ENCODE assay signal across 8 mouse cellular contexts in genomic region chr17:3115380-3115974, GRCm38 (mm10). TPM values are rescaled to one million over a fixed set of nuclear protein-coding genes. Genes with fewer than 3 reads are reported as not detected.
A peak's percentile ranks its signal among the peaks of the same experiment; 100 is the strongest.
DNase-seq lines count a peak whose midpoint lies in the region; ATAC-seq and TF ChIP-seq lines count a peak whose summit lies in the region.

No protein-coding gene starts in this region.

- DNase-seq in brain, embryonic 14.5 days (ENCODE audit: low read depth) = peak; percentile 77
- DNase-seq in layer of hippocampus, adult 18-20 months (ENCODE audit: low spot score in 2 of 2) = peak; percentile 44 to 48
- DNase-seq in thymus, postnatal 0 days (ENCODE audit: low spot score) = peak; percentile 33

- peak; percentile 58 for ATAC-seq in erythroid progenitor cell, adult 5-6 weeks (replicated peaks; ENCODE audit: low FRiP score, poor library complexity, severe bottlenecking)
- ATAC-seq in heart, embryonic 16.5 days (replicated peaks; ENCODE audit: extremely low read depth, insufficient read depth, low FRiP score) = peak; percentile 59
- ATAC-seq in lung, embryonic 15.5 days (ENCODE audit: borderline replicate concordance, extremely low read depth, low FRiP score, low TSS enrichment) = peak; percentile 66

- WGBS in heart, embryonic 16.5 days = under 1% methylated on average over 37 of the region's 47 CpGs
- under 1% methylated on average over 30 of the region's 47 CpGs for WGBS in lung, embryonic 15.5 days
- 2% methylated on average over 47 of the region's 47 CpGs for WGBS in olfactory bulb, adult 2 months

- H3K36me3 ChIP-seq in E14TG2a.4 (ENCODE audit: insufficient read depth, low read length) = peaks cover 24% of the 10 kb centered on the region
- H3K36me3 ChIP-seq in heart, embryonic 16.5 days (ENCODE audit: control insufficient read depth, insufficient read depth) = no peaks in the 10 kb centered on the region
- no peaks in the 10 kb centered on the region for H3K36me3 ChIP-seq in lung, embryonic 15.5 days

- peak overlapping the region; percentile 92 for H3K4me3 ChIP-seq in E14TG2a.4 (replicated peaks; ENCODE audit: low read length)
- peak overlapping the region; percentile 70 for H3K4me3 ChIP-seq in heart, embryonic 16.5 days (ENCODE audit: low read length)
- peak overlapping the region; percentile 93 for H3K4me3 ChIP-seq in lung, embryonic 15.5 days
- peak overlapping the region; percentile 76 for H3K4me3 ChIP-seq in olfactory bulb, adult 2 months (ENCODE audit: insufficient read depth, low read depth, low read length)

- H3K27ac ChIP-seq in heart, embryonic 16.5 days (ENCODE audit: low read length) = peak overlapping the region; percentile 98
- H3K27ac ChIP-seq in lung, embryonic 15.5 days = peak overlapping the region; percentile 100
- peak overlapping the region; percentile 99 for H3K27ac ChIP-seq in olfactory bulb, adult 2 months (ENCODE audit: insufficient read depth, low read depth, low read length)

- TF ChIP-seq POLR2A in brain, embryonic 14.5 days (IDR thresholded peaks at IDR 0.05; ENCODE audit: borderline replicate concordance, extremely low read depth, insufficient read depth, insufficient read length, poor library complexity, severe bottlenecking) = no peak
- TF ChIP-seq POLR2A in olfactory bulb, adult 2 months (IDR thresholded peaks at IDR 0.05; ENCODE audit: insufficient read depth, low read depth, low read length) = no peak

- H3K4me2 ChIP-seq in heart, embryonic 16.5 days (ENCODE audit: low read depth, low read length) = peak overlapping the region; percentile 71
- peak overlapping the region; percentile 61 for H3K4me2 ChIP-seq in lung, embryonic 15.5 days

- H3K27me3 ChIP-seq in E14TG2a.4 (ENCODE audit: insufficient read depth, low read length) = no peaks in the 10 kb centered on the region
- no peaks in the 10 kb centered on the region for H3K27me3 ChIP-seq in heart, embryonic 16.5 days (ENCODE audit: control insufficient read depth, insufficient read depth, low read length)
- no peaks in the 10 kb centered on the region for H3K27me3 ChIP-seq in lung, embryonic 15.5 days

- H3K4me1 ChIP-seq in E14TG2a.4 (replicated peaks; ENCODE audit: low read depth, low read length) = peaks cover 46% of the 10 kb centered on the region
- H3K4me1 ChIP-seq in heart, embryonic 16.5 days (ENCODE audit: control insufficient read depth, insufficient read depth, low read length) = peaks cover 18% of the 10 kb centered on the region
- H3K4me1 ChIP-seq in lung, embryonic 15.5 days = peaks cover 15% of the 10 kb centered on the region
- peaks cover 5% of the 10 kb centered on the region; the same call in 1 of the 2 replicates for H3K4me1 ChIP-seq in olfactory bulb, adult 2 months (ENCODE audit: control insufficient read depth, insufficient read depth, low read length)

- TF ChIP-seq CTCF in E14TG2a.4 (conservative IDR thresholded peaks at IDR 0.05; ENCODE audit: low read length) = no peak
- TF ChIP-seq CTCF in brain, embryonic 14.5 days (IDR thresholded peaks at IDR 0.05; ENCODE audit: borderline replicate concordance, extremely low read depth, insufficient read depth, insufficient read length) = no peak
- no peak for TF ChIP-seq CTCF in olfactory bulb, adult 2 months (IDR thresholded peaks at IDR 0.05; ENCODE audit: insufficient read depth, low read depth, low read length)

- H3K9me3 ChIP-seq in E14TG2a.4 (ENCODE audit: low read length) = no peaks in the 10 kb centered on the region
- no peaks in the 10 kb centered on the region for H3K9me3 ChIP-seq in heart, embryonic 16.5 days (replicated peaks; ENCODE audit: control insufficient read depth, low read length)
- H3K9me3 ChIP-seq in lung, embryonic 15.5 days = no peaks in the 10 kb centered on the region

- H3K9ac ChIP-seq in heart, embryonic 16.5 days (ENCODE audit: low read length) = peak overlapping the region; percentile 99
- H3K9ac ChIP-seq in lung, embryonic 15.5 days = peak overlapping the region; percentile 91

RNA-seq across cellular contexts. Expression of gene Scaf8, which starts 0.7 kb away (rescaled TPM):
- polyA plus RNA-seq in brain, embryonic 14.5 days (2012; rRNA removed) = 42.9 and 44.4 TPM in 2 replicates
- total RNA-seq in erythroid progenitor cell, adult 5-6 weeks (2015; ENCODE audit: low replicate concordance) = 41.9 and 44.7 TPM in 2 replicates
- total RNA-seq in erythroid progenitor cell, adult 5-6 weeks (2017; ENCODE audit: low replicate concordance) = 40.9 and 62.9 TPM in 2 replicates
- polyA plus RNA-seq in heart, embryonic 16.5 days (2015; fragmentation: Nextera tagmentation; extraction: Ambion mirVana) = 12.6 and 13.7 TPM in 2 replicates
- total RNA-seq in layer of hippocampus, adult 18-20 months (2021) = 10 to 100 TPM; 54.6 to 61.2 TPM
- polyA plus RNA-seq in lung, embryonic 15.5 days (2015; fragmentation: Nextera tagmentation; extraction: Ambion mirVana) = 18.4 and 19.4 TPM in 2 replicates
- 94.1 TPM in 1 of 2 replicates, not detected in the other for polyA plus RNA-seq in olfactory bulb, adult 2 months (2012; ENCODE audit: insufficient read depth, insufficient read length, low replicate concordance, missing spikeins)
- 19.1 and 19.2 TPM in 2 replicates for polyA plus RNA-seq in thymus, postnatal 0 days (2015; fragmentation: Nextera tagmentation; extraction: Ambion mirVana)

Comparison
In these comparisons a context has a peak if more than half of its experiments do, and no peak if none do; other contexts are left out.
1. Peak in every context shown above with its lines: DNase-seq, ATAC-seq, H3K4me3 ChIP-seq and H3K27ac ChIP-seq.